Mouse (Mus musculus) cerebellum, adult 2 months (tissue): Measurements from ENCODE around the gene Zfp458. TPM values are rescaled to one million over a fixed set of nuclear protein-coding genes. Genes with fewer than 3 reads are reported as not detected.
"Not testable (repeated sequence)": the region's sequence is repeated elsewhere in the genome, so short reads cannot be mapped to it uniquely, and the experiment has no call there.

Source experiments
- DNase-seq, 2 experiments: peaks; one replicate each; pipeline ENCODE4 v3.0.0; 2021
- H3K27ac ChIP-seq: fragments of 200-500 bp; 2 replicates; pipeline ENCODE4 v1.5.1; 2012; ENCODE audit warnings: low read length, control low read depth, inconsistent platforms; ENCODE audit not compliant: insufficient read depth
- H3K27me3 ChIP-seq: fragments of 200-500 bp; 2 replicates; pipeline ENCODE4 v1.6.1; 2012; ENCODE audit warnings: inconsistent platforms, mild to moderate bottlenecking, low read length, moderate library complexity; ENCODE audit not compliant: control insufficient read depth, insufficient read depth
- H3K4me1 ChIP-seq: fragments of 200-500 bp; 2 replicates; pipeline ENCODE4 v1.6.1; 2011; ENCODE audit warnings: low read length; ENCODE audit not compliant: control insufficient read depth, insufficient read depth
- H3K4me3 ChIP-seq: fragments of 200-500 bp; replicated peaks from 2 replicates; pipeline ENCODE3; 2011; ENCODE audit warnings: mild to moderate bottlenecking, low read depth, low read length, control low read depth; ENCODE audit not compliant: insufficient read depth
- CTCF ChIP-seq: fragments of 200-500 bp; IDR thresholded peaks from 2 replicates; pipeline ENCODE4 v1.5.1; 2011; ENCODE audit warnings: low read depth, mild to moderate bottlenecking, control low read depth, low read length, moderate library complexity, borderline replicate concordance; ENCODE audit not compliant: insufficient read depth
- POLR2A ChIP-seq: fragments of 200-500 bp; IDR thresholded peaks from 2 replicates; pipeline ENCODE4 v1.6.1; 2011; ENCODE audit warnings: low read length, control low read depth, borderline replicate concordance; ENCODE audit not compliant: insufficient read depth
- WGBS: fragments of 180-500 bp; shearing (Covaris S2); methylation state at CpG from one replicate; pipeline ENCODE4 v1.1.7; 2018; 5-methylcytosine and 5-hydroxymethylcytosine counted together
- polyA plus RNA-seq: library from polyadenylated mRNA; depleted of rRNA; stranded (reverse); fragments of >200 nt; gene quantifications from 2 replicates; pipeline ENCODE4 v1.2.3, GENCODE M21; 2012; rRNA removed

Zfp458 gene
- polyA plus RNA-seq, result 4.0 TPM in 2 replicates

DNA sequence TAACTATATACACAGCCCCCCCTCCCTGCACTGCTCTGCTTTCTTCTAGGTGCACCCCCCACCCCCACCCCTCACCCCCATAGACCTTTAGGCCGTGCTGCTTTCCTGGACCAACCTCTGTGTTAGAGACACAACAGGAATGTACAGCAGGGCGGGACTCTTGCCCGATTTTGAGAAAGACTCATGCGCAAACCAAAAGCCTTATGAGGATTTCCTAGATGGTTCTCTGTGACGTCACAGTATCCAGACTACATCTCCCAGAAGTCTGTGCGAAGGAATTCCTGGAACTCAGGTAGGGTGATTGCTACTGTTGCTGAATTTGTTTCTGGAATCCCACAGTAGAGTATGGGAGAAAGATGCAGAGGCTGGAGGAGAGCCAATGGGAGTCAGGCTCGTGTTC is at the start of gene Zfp458:
Zfp458 (minus strand) TSS at position 153 of the 400 bp plus-strand sequence.
- peak in 1 of 2 experiments; percentile 13 for DNase-seq
- no peak for TF ChIP-seq POLR2A
- TF ChIP-seq CTCF, result no peak
- H3K4me1 ChIP-seq, result no peaks in the 10 kb centered on the region
- H3K27ac ChIP-seq, result no peak within 1 kb of the TSS
- 41% methylated on average over 7 of the region's 7 CpGs for WGBS
- no peak within 1 kb of the TSS for H3K4me3 ChIP-seq
- no peaks in the 10 kb centered on the region for H3K27me3 ChIP-seq

- Histone ChIP-seq H3K27ac (no peak overlapping the region), H3K4me3 (no peak overlapping the region), H3K27me3 (no peaks in the 10 kb centered on the region), H3K4me1 (no peaks in the 10 kb centered on the region)
- TF ChIP-seq CTCF (no peak), POLR2A (no peak)
- 24% methylated on average over 5 of the region's 5 CpGs for WGBS
- no peak for DNase-seq
Measured at GRCm38 (mm10) chr13:67306718-67307117, 28.5 kb upstream of the Zfp458 start.

GRCm38 (mm10) chr13:67305822-67306672 is 27.8 kb upstream of the Zfp458 start, which contains the start of gene Zfp457:
Gene Zfp457, minus strand, starts transcription at chr13:67306485.
- DNase-seq, result peak; percentile 92
- TF ChIP-seq CTCF, result no peak
- peak; percentile 77; the same call in 1 of the 2 replicates for TF ChIP-seq POLR2A
- H3K4me1 ChIP-seq, result no peaks in the 10 kb centered on the region
- 4% methylated on average over 16 of the region's 16 CpGs for WGBS
- peak within 1 kb of the TSS; percentile 57 for H3K27ac ChIP-seq
- no peaks in the 10 kb centered on the region for H3K27me3 ChIP-seq
- H3K4me3 ChIP-seq, result peak within 1 kb of the TSS; percentile 94

- H3K4me1 ChIP-seq, H3K27me3 ChIP-seq: not testable (repeated sequence)
- Histone ChIP-seq H3K27ac (0 out of 2 replicates have a peak overlapping the region, but pooled peaks have one; percentile 17), H3K4me3 (peak overlapping the region; percentile 91)
- WGBS, result 45% methylated on average over 8 of the region's 9 CpGs
- DNase-seq, result peak in 1 of 2 experiments; percentile 4
Measured at GRCm38 (mm10) chr13:67269383-67270065, 8.7 kb downstream of the Zfp458 start.

- Histone ChIP-seq H3K27me3 (no peaks in the 10 kb centered on the region), H3K4me1 (no peaks in the 10 kb centered on the region), H3K27ac (peak overlapping the region; percentile 22; the same call in 1 of the 2 replicates), H3K4me3 (peak overlapping the region; percentile 91)
- 6% methylated on average over 18 of the region's 18 CpGs for WGBS
- TF ChIP-seq CTCF, result no peak
- TF ChIP-seq POLR2A, result peak; percentile 58; the same call in 1 of the 2 replicates
- peak; percentile 75 to 88 for DNase-seq
Measured at GRCm38 (mm10) chr13:67268568-67269369, 9.5 kb downstream of the Zfp458 start.

DNA sequence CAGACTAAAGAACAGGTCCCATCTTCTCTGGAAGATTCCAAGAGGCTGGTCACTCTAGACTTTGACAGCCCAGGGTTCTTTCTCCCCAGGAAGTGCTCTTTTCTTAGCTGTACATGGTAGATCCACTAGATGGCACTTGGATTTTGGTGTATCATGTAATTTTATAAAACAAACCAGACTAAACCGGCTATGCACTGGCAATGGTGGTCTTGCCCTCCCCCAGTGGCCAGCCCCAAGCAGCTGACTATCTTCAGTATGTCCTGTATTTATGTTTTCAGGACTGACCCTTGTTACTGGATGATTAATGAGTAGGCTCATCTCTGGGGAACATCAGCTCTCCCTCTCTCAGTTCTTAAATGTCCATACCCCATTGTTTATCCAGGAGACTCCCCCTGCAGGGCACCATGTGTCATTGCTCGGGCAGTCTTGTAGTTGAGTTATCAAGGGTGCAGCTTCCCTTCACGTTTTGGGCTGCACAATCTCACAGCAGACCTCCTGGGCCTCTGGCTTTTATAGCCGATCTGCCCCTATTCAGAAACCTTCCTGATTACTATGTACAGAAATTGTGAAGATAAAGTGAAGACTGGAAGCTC is 64.2 kb downstream of the Zfp458 start:
- Histone ChIP-seq H3K27ac (no peak overlapping the region), H3K27me3 (no peaks in the 10 kb centered on the region), H3K4me3 (no peak overlapping the region), H3K4me1 (no peaks in the 10 kb centered on the region)
- DNase-seq, result no peak
- TF ChIP-seq CTCF (no peak), POLR2A (no peak)
- 60% methylated on average over 4 of the region's 4 CpGs for WGBS

Other genes starting within 250 kb of the Zfp458 start
- gene Zfp712, start 217.3 kb downstream of the Zfp458 start, polyA plus RNA-seq, result 2.9 and 3.6 TPM in 2 replicates
- 2.6 and 2.8 TPM in 2 replicates for gene Zfp708, start 180.5 kb downstream of the Zfp458 start, polyA plus RNA-seq
- 1.9 and 2.0 TPM in 2 replicates for gene Gm28557, start 169.9 kb downstream of the Zfp458 start, polyA plus RNA-seq
- 0.16 TPM in 2 replicates for gene Rslcan18, start 162.2 kb downstream of the Zfp458 start, polyA plus RNA-seq
- 2.6 and 3.2 TPM in 2 replicates for gene Zfp759, start 156.8 kb downstream of the Zfp458 start, polyA plus RNA-seq
- 3.0 and 3.1 TPM in 2 replicates for gene Rsl1, start 105.3 kb downstream of the Zfp458 start, polyA plus RNA-seq
- gene Zfp455, start 84.0 kb downstream of the Zfp458 start, polyA plus RNA-seq, result 0.84 and 1.1 TPM in 2 replicates
- 2.9 and 3.4 TPM in 2 replicates for gene Zfp457, start 28.0 kb upstream of the Zfp458 start, polyA plus RNA-seq
- gene Zfp595, start 54.1 kb upstream of the Zfp458 start, polyA plus RNA-seq, result 2.3 and 2.4 TPM in 2 replicates
- 0.43 TPM in 1 of 2 replicates, not detected in the other for gene Gm28044, start 82.1 kb upstream of the Zfp458 start, polyA plus RNA-seq
- 0.44 and 0.59 TPM in 2 replicates for gene Zfp953, start 82.1 kb upstream of the Zfp458 start, polyA plus RNA-seq
- gene Gm28041, start 97.3 kb upstream of the Zfp458 start, polyA plus RNA-seq, result not detected in 2 replicates
- gene Zfp456, start 97.3 kb upstream of the Zfp458 start, polyA plus RNA-seq, result 0.30 and 0.77 TPM in 2 replicates
- gene Zfp429, start 121.4 kb upstream of the Zfp458 start, polyA plus RNA-seq, result 2.9 and 3.2 TPM in 2 replicates
- 0.97 and 1.0 TPM in 2 replicates for gene Zfp459, start 143.0 kb upstream of the Zfp458 start, polyA plus RNA-seq
- gene Zfp874a, start 173.2 kb upstream of the Zfp458 start, polyA plus RNA-seq, result 7.4 and 8.4 TPM in 2 replicates
- 10.0 and 12.6 TPM in 2 replicates for gene Zfp874b, start 205.8 kb upstream of the Zfp458 start, polyA plus RNA-seq
- gene Zfp58, start 222.1 kb upstream of the Zfp458 start, polyA plus RNA-seq, result 7.1 and 7.7 TPM in 2 replicates
- gene Gm26965, start 247.7 kb upstream of the Zfp458 start, polyA plus RNA-seq, result not detected in 2 replicates
- 27.9 and 29.0 TPM in 2 replicates for gene Zfp87, start 247.7 kb upstream of the Zfp458 start, polyA plus RNA-seq